Mouse (Mus musculus) olfactory bulb, adult 2 months (tissue): ENCODE results near the gene Sgk1.

Experiments
- CTCF ChIP-seq: fragments of 200-500 bp; IDR thresholded peaks from 2 replicates; pipeline ENCODE4 v1.5.1; 2012; ENCODE audit warnings: low read depth, mild to moderate bottlenecking, low read length, moderate library complexity; ENCODE audit not compliant: insufficient read depth
- POLR2A ChIP-seq: fragments of 200-500 bp; IDR thresholded peaks from 2 replicates; pipeline ENCODE4 v1.6.1; 2012; ENCODE audit warnings: mild to moderate bottlenecking, low read depth, low read length, moderate library complexity; ENCODE audit not compliant: insufficient read depth

DNA sequence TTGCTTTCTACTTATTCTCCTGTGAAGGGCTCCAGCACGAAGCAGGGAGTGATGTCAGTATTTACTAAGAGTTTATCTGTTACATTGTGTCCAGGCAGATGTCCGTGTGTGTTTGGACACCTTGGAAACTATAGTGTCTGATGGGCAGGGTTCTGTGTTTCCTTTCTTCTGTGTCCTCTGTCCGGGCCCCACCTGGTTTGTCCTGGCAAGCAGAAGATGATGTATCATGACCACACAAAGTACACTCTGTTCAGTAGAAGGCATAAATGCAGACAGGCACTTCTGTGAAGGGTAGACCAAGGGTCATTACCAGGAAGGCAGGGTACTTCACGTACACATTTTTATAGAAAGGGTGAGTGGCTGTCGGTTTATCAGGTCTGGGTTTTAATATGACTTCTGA, 122.8 kb downstream of the Sgk1 start:
- no peak for TF ChIP-seq POLR2A
- no peak for TF ChIP-seq CTCF
